Mouse (Mus musculus) liver, embryonic 13.5 days (tissue): Measurements from ENCODE around the gene Snx11. TPM values are rescaled to one million over a fixed set of nuclear protein-coding genes. Genes with fewer than 3 reads are reported as not detected.

ENCODE experiments used
- ATAC-seq: fragments of 200-750 bp; cut with Nextera tagmentation; 2 replicates; pipeline ENCODE4 v1.8.0; 2017; ENCODE audit warnings: low read depth, mild to moderate bottlenecking, moderate number of reproducible peaks, moderate library complexity
- DNase-seq: peaks from one replicate; pipeline ENCODE4 v3.0.0; 2022
- H3K27ac ChIP-seq: fragments of 300-500 bp; sonication (generic); 2 replicates; pipeline ENCODE4 v1.5.1; 2015; ENCODE audit warnings: moderate library complexity, mild to moderate bottlenecking, inconsistent platforms
- H3K27me3 ChIP-seq: fragments of 300-500 bp; sonication (generic); 2 replicates; pipeline ENCODE4 v1.6.1; 2015; ENCODE audit warnings: mild to moderate bottlenecking, inconsistent platforms
- H3K36me3 ChIP-seq: fragments of 300-500 bp; sonication (generic); 2 replicates; pipeline ENCODE4 v1.6.1; 2015; ENCODE audit warnings: mild to moderate bottlenecking, inconsistent platforms
- H3K4me1 ChIP-seq: fragments of 300-500 bp; sonication (generic); replicated peaks from 2 replicates; pipeline ENCODE4 v1.6.1; 2015; ENCODE audit warnings: inconsistent platforms
- H3K4me2 ChIP-seq: fragments of 300-500 bp; sonication (generic); 2 replicates; pipeline ENCODE4 v1.6.1; 2015; ENCODE audit warnings: inconsistent platforms, mild to moderate bottlenecking, moderate library complexity
- H3K4me3 ChIP-seq: fragments of 300-500 bp; sonication (generic); replicated peaks from 2 replicates; pipeline ENCODE4 v1.5.1; 2015; ENCODE audit warnings: mild to moderate bottlenecking, inconsistent platforms
- H3K9ac ChIP-seq: fragments of 300-500 bp; sonication (generic); 2 replicates; pipeline ENCODE4 v1.6.1; 2015; ENCODE audit warnings: mild to moderate bottlenecking, inconsistent platforms
- H3K9me3 ChIP-seq: fragments of 300-500 bp; sonication (generic); replicated peaks from 2 replicates; pipeline ENCODE4 v1.6.1; 2016; ENCODE audit warnings: inconsistent platforms
- WGBS: fragments of 180-500 bp; shearing (Covaris S2); methylation state at CpG from one replicate; pipeline ENCODE4 v1.1.7; 2015; ENCODE audit not compliant: insufficient replicate concordance; 5-methylcytosine and 5-hydroxymethylcytosine counted together
- polyA plus RNA-seq: library from polyadenylated mRNA; unstranded; fragments of >200 nt; fragmentation: Nextera tagmentation; extraction: Ambion mirVana; gene quantifications from 2 replicates; pipeline ENCODE4 v1.2.1, GENCODE M21; 2015

Gene Snx11
- polyA plus RNA-seq, 1 experiment from 2014 or later, result 9.7 TPM

DNA sequence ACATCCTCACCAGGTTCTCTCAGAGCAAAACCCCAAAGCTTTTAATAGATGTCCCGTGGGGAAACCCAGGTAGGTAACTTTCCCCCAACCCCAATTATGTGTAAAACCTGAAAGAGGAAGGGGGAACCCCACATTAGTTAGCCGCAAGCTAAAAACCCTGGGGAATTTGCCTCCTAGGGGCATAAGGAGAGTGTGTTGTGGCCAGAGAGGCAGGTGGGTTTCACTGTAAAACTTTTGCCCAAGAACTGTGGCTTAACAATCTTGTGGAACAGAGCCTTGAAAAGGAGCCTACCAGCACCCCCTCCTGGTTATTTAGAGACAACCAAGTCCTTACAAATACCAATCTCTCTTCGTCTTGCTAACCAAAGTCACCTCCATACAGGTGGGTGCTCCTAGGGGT lies 2.8 kb downstream of the Snx11 start:
- ATAC-seq, result no peak
- H3K9me3 ChIP-seq, result no peaks in the 10 kb centered on the region
- no peaks in the 10 kb centered on the region for H3K27me3 ChIP-seq
- no peak for DNase-seq
- H3K27ac ChIP-seq, result no peak overlapping the region
- no peak overlapping the region for H3K4me3 ChIP-seq
- no peak overlapping the region for H3K9ac ChIP-seq
- H3K4me1 ChIP-seq, result peaks cover 31% of the 10 kb centered on the region
- 72% methylated on average over 3 of the region's 3 CpGs for WGBS
- H3K4me2 ChIP-seq, result no peak overlapping the region
- peaks cover 45% of the 10 kb centered on the region for H3K36me3 ChIP-seq

DNA sequence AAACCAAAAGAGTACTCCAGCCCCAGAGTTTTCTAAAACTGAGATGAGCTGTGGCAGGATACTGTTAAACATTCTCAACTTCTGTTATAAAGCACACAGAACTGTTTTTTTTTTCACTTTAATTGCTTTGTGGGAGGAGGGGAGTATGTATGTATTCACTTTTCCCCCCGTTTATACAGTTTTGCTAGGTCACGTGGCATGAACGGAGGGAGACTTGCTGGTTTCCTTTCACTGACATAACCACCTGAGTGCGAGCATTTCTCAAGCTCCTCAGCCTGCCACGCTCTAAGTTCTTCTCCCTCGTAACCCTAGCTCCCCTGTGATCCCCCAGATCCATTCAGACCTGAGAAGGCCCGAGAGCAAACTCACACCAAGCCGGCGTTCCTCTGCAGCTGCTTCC lies 4.9 kb downstream of the Snx11 start:
- Histone ChIP-seq H3K9ac (no peak overlapping the region), H3K27ac (no peak overlapping the region), H3K36me3 (peaks cover 66% of the 10 kb centered on the region), H3K9me3 (no peaks in the 10 kb centered on the region), H3K4me2 (no peak overlapping the region), H3K4me3 (no peak overlapping the region), H3K27me3 (no peaks in the 10 kb centered on the region), H3K4me1 (peaks cover 23% of the 10 kb centered on the region)
- WGBS, result 77% methylated on average over 9 of the region's 9 CpGs
- ATAC-seq, result no peak
- DNase-seq, result no peak

DNA sequence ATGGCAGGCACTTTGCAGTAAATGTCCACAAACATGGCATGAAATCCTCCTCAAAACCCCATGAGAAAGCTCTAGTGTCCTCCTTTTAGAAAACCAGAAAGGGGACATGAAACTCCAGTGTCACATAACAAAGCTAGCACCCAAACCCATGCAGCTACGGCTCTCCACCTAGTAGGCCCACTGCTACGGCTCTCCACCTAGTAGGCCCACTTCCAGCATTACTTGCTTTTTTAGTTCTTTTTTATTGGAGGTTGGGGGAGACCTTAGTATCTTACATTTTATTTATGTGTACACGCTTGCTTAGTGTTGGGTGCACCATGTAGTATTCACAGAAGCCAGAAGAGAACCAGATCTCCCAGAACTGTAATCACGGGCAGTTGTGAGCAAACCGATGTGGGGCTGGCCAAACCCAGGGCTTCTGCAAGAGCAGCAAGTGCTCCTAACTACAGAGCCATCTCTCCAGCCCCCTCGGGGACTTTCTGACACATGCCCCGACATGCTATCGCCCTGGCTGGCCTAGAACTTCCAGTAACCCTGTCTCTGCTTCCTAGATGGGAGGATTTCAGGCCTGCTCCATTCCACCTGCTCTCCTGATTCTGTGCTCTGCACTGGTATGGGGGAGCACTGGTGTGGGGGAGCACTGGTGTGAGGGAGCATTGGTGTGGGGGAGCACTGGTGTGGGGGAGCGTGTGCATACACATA lies 5.9 kb downstream of the Snx11 start:
- Histone ChIP-seq H3K4me1 (peaks cover 16% of the 10 kb centered on the region), H3K9ac (no peak overlapping the region), H3K4me3 (no peak overlapping the region), H3K27ac (no peak overlapping the region), H3K4me2 (no peak overlapping the region), H3K9me3 (no peaks in the 10 kb centered on the region), H3K36me3 (peaks cover 67% of the 10 kb centered on the region), H3K27me3 (no peaks in the 10 kb centered on the region)
- DNase-seq, result no peak
- no peak for ATAC-seq
- 81% methylated on average over 9 of the region's 9 CpGs for WGBS

DNA sequence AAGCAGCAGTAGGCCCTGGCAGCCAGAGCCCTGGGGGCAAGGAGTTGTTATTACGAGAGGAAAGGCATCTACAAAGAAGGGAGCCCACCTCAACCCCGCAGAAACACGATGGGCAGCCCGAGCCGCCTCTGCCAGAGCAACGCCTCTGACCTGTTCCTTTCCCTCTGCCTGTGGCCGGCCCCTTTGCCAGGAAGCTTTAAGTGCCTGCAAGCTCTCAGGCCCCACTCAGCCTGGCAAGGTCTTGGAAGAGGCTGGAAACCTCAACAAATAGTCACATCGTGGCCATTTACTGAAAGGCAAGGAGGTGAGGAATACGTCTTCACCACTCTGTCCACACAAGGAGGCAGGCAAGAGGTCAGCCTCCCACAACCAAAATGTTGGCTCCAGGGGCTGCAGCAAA lies 9.1 kb downstream of the Snx11 start:
- Histone ChIP-seq H3K27me3 (no peaks in the 10 kb centered on the region), H3K4me1 (peaks cover 9% of the 10 kb centered on the region; the same call in 1 of the 2 replicates), H3K27ac (no peak overlapping the region), H3K9ac (no peak overlapping the region), H3K36me3 (peaks cover 59% of the 10 kb centered on the region), H3K9me3 (no peaks in the 10 kb centered on the region), H3K4me3 (no peak overlapping the region), H3K4me2 (no peak overlapping the region)
- no peak for DNase-seq
- 63% methylated on average over 9 of the region's 9 CpGs for WGBS
- ATAC-seq, result no peak

DNA sequence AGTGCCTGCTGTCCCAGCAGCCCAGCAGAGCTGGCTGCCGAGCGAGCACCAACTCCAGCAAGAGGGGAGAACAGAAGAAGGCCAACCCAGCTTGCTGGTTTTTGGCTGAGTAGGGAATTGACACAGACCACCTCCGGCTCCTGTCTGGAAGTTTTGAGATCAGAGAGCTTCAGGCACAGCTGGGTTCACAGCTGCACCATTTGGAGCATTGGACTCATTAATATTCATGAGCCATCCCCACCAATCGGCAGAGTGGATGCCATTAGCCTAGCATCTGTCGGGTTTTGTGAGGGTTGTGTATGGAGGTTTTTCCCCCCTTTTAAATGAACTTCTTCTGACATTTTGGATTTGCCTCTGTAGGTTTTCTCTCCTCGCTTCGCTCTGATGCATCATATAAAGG lies 10.3 kb downstream of the Snx11 start:
- Histone ChIP-seq H3K27ac (no peak overlapping the region), H3K4me1 (peaks cover 9% of the 10 kb centered on the region; the same call in 1 of the 2 replicates), H3K9ac (no peak overlapping the region), H3K9me3 (no peaks in the 10 kb centered on the region), H3K4me2 (no peak overlapping the region), H3K27me3 (no peaks in the 10 kb centered on the region), H3K4me3 (no peak overlapping the region), H3K36me3 (peaks cover 48% of the 10 kb centered on the region)
- DNase-seq (no peak), ATAC-seq (no peak)
- 78% methylated on average over 7 of the region's 7 CpGs for WGBS

DNA sequence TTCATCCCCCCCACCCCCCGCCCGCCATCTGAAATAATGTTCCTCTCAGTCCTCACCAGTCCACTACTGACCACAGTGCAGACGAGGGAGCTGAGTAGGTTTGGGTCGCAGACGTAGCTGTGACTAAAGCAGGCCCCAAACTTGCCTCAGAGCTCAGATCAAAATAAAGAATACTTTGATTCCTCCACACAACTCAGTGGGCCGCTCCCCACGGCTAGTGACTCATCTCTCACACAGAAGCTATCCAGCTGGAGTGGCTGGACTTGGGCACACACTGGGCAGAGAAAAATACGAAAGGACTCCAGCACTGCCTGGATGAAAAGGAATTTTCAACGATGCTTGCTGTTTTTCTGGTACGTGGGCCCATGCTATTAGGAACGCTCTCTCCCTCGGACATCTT lies 10.8 kb downstream of the Snx11 start:
- Histone ChIP-seq H3K4me3 (no peak overlapping the region), H3K36me3 (peaks cover 42% of the 10 kb centered on the region), H3K27me3 (no peaks in the 10 kb centered on the region), H3K4me2 (no peak overlapping the region), H3K9ac (no peak overlapping the region), H3K4me1 (peaks cover 9% of the 10 kb centered on the region; the same call in 1 of the 2 replicates), H3K27ac (no peak overlapping the region), H3K9me3 (no peaks in the 10 kb centered on the region)
- DNase-seq (no peak), ATAC-seq (no peak)
- 83% methylated on average over 12 of the region's 12 CpGs for WGBS

DNA sequence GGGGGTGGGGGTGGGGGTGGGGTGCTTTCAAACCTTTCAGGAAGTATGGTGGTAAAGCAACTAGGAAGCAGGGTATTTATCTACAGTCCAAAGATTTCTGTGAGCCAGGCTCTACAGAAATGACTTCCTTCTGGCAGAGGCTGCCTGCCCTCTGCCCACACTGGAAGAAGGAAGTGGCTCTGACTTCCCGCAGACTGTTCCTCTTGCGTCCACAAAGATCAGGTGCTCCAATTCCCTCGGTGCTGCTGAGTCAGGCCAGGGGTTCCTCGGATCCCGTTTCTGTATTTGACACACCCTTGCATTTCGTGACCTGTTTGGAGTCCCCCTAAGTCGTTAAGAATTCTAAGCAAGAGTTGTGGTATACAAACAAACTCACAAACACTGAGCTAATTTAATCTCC lies 11.7 kb downstream of the Snx11 start:
- Histone ChIP-seq H3K4me3 (no peak overlapping the region), H3K9ac (no peak overlapping the region), H3K9me3 (no peaks in the 10 kb centered on the region), H3K27me3 (no peaks in the 10 kb centered on the region), H3K4me1 (peaks cover 9% of the 10 kb centered on the region; the same call in 1 of the 2 replicates), H3K4me2 (no peak overlapping the region), H3K27ac (peak overlapping the region; percentile 23; the same call in 1 of the 2 replicates), H3K36me3 (peaks cover 33% of the 10 kb centered on the region)
- DNase-seq (no peak), ATAC-seq (no peak)
- WGBS, result 13% methylated on average over 7 of the region's 7 CpGs

DNA sequence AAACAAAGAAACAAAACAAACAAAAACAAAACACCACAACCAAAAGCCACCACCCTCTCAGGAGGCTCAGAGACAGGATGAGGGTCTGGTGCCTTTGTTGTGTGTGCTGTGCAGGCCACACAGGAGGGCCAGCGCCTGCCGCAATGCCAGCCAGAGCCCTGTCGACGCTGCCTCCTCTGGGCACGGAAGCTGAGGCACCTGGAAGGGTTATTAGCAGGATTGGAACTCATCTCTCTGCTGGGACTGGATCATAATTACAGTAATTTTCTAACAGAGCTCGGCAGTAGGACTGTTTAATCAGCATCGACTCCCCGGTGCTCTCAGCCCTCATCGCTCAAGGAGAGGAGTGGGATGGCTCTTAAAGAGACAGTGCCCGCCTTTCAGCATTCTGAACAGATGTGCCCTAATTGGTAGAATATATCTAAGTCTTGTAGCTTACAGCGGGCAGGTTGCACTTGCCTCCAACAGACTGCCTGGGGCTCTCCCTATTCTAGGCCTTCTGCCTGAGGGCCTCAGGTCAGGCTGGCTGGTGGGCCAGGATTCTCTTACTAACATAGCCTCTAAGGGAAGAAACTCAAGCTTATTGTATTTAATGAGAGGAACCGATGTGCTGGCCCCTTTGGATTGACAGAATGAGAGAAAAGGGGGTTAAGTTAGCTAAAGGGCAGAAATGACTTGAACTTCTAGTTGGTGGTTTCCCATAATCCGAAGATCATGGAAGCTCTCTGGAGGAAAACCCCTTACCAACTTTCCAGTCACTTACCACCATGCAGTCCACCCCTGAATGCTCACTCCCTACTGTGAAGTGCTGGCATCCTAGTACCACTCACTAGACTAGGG lies 12.6 kb downstream of the Snx11 start:
- no peak for ATAC-seq
- no peak overlapping the region for H3K4me2 ChIP-seq
- no peak overlapping the region for H3K4me3 ChIP-seq
- peaks cover 9% of the 10 kb centered on the region; the same call in 1 of the 2 replicates for H3K4me1 ChIP-seq
- no peaks in the 10 kb centered on the region for H3K27me3 ChIP-seq
- peak overlapping the region; percentile 64; the same call in 1 of the 2 replicates for H3K27ac ChIP-seq
- WGBS, result 59% methylated on average over 13 of the region's 13 CpGs
- no peak overlapping the region for H3K9ac ChIP-seq
- DNase-seq, result no peak
- no peaks in the 10 kb centered on the region for H3K9me3 ChIP-seq
- H3K36me3 ChIP-seq, result peaks cover 24% of the 10 kb centered on the region

DNA sequence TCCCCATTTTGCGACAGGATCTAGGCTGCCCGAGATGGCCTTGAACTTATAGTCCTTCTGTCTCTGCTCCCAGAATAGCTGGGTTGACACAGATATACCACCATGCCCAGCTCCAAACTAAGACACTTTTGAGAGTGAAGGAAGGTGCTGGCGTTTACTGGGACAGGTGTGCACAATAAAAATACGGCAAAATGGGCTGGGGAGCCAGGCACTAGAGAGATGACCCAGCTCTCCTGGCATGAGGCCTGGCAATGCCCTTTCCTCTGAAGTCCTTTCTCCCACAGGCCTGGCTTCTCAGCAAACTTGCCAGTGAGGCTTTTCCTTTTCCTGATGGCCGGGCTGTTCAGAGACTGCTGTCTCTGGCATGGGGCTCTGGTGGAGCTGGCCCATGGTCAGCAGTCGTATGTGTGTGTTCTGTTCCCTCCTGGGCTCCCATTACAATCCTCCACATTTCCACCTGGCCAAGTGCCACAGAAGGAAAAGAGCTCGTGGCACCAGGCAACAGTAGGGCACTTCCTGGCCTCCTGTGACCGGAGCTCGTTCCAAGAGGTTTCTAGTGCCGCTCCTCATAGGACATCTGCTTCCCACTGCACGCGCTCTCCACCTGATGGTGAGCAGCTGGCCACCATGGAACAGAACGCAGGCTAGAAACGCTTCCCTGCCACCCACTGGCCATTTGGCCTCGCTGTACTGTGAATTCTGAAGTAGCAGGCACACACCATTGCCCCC lies 14.5 kb downstream of the Snx11 start:
- WGBS, result 75% methylated on average over 15 of the region's 15 CpGs
- H3K4me3 ChIP-seq, result no peak overlapping the region
- H3K9ac ChIP-seq, result no peak overlapping the region
- H3K36me3 ChIP-seq, result peaks cover 6% of the 10 kb centered on the region
- no peaks in the 10 kb centered on the region for H3K27me3 ChIP-seq
- H3K27ac ChIP-seq, result no peak overlapping the region
- H3K9me3 ChIP-seq, result no peaks in the 10 kb centered on the region
- peaks cover 9% of the 10 kb centered on the region; the same call in 1 of the 2 replicates for H3K4me1 ChIP-seq
- DNase-seq (no peak), ATAC-seq (no peak)
- H3K4me2 ChIP-seq, result no peak overlapping the region

DNA sequence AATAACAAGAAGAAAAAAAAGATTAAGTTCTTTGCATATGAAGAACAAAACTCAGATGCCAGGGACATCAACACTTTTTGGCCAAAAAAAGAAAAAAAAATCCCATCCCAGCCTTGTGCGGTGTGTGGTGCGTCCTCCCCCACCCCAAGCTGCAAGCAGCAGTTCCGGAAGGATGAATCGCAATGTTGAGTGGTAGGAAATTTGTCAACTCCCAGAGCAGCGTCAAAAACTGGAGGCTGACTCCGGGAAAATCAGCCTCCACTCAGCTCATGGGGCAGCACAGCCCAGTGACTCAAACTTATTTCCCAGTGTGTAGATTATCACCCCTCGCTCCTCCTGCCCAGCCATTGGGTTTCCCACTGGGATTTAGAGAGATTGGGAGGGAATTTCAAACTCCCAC lies 15.4 kb downstream of the Snx11 start:
- H3K36me3 ChIP-seq, result no peaks in the 10 kb centered on the region
- no peak overlapping the region for H3K27ac ChIP-seq
- H3K4me1 ChIP-seq, result peaks cover 9% of the 10 kb centered on the region; the same call in 1 of the 2 replicates
- no peaks in the 10 kb centered on the region for H3K9me3 ChIP-seq
- DNase-seq (no peak), ATAC-seq (no peak)
- 46% methylated on average over 7 of the region's 7 CpGs for WGBS
- no peak overlapping the region for H3K4me3 ChIP-seq
- no peak overlapping the region for H3K9ac ChIP-seq
- no peak overlapping the region for H3K4me2 ChIP-seq
- no peaks in the 10 kb centered on the region for H3K27me3 ChIP-seq

DNA sequence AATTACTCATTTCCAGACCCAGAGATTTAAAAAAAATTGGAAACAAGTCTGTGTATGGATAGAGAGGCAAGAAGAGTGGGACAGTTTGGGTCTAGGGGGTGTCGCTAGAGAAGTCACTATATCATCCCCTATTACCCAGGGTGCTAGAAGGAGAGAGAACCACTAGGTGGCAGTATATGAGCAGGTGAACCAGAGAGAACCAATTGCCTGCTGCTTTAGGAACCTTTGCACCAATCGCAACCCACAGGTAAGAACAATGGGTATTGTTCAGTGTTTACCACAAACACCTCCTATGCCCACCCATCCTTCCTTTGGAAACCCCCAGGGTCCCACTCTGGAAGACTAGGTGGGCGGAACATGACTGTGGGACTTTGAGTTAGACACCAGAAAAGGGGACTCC lies 17.3 kb downstream of the Snx11 start:
- DNase-seq (peak; percentile 47), ATAC-seq (0 out of 2 replicates have a peak, but pooled peaks have one; percentile 31)
- no peaks in the 10 kb centered on the region for H3K9me3 ChIP-seq
- no peak overlapping the region for H3K9ac ChIP-seq
- no peak overlapping the region for H3K4me2 ChIP-seq
- 25% methylated on average over 3 of the region's 3 CpGs for WGBS
- H3K4me3 ChIP-seq, result no peak overlapping the region
- no peak overlapping the region for H3K27ac ChIP-seq
- no peaks in the 10 kb centered on the region for H3K36me3 ChIP-seq
- no peaks in the 10 kb centered on the region for H3K27me3 ChIP-seq
- peaks cover 3% of the 10 kb centered on the region; the same call in 1 of the 2 replicates for H3K4me1 ChIP-seq
